Comparison of ENCODE assay signal across 8 mouse cellular contexts in the genomic region with DNA sequence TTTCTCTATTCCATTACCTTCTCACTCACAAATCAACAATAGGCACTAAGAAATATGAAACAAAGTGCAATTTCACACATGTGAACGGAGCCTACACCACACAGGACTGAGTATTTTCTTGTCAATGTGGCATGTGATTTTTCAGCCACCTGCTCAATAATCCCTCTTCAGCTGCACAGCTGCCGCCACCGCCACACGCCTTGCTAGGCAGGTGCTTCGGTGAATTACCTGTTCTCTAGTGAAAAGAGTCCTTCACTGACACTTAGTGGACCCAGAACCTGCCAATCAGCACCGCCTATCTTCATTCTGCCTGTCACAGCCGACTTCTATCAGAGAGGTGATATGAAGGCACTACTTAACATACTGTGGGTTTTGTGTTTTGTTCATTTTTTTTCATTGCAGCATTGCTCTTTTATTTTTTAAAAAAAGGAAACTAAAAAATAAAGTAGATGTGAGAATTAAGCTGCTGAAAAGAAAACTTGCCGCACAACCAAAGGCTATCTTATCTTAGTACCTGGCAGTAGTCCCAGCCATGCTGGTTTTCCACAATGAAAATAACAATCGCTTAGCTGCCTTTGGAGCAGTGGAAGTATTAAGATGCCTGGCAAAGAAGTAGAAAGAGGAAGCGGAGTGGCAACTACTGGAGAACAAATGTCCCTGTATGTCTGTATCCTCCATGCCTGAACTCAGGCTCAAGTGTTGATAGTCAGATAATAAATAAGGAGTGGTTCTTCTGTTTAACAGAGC. TPM values are rescaled to one million over a fixed set of nuclear protein-coding genes. Genes with fewer than 3 reads are reported as not detected.
A peak's percentile ranks its signal among the peaks of the same experiment; 100 is the strongest.
DNase-seq lines count a peak whose midpoint lies in the region; ATAC-seq and TF ChIP-seq lines count a peak whose summit lies in the region.

No protein-coding gene starts in this region.

- peak overlapping the region; percentile 41 for H3K4me2 ChIP-seq in liver, embryonic 13.5 days
- peak overlapping the region; percentile 15 for H3K4me2 ChIP-seq in stomach, postnatal 0 days (replicated peaks; ENCODE audit: low read depth)

- peak; percentile 35 for DNase-seq in adrenal gland, postnatal 10 days
- no peak for DNase-seq in adrenal gland, adult 8-10 months
- DNase-seq in ovary, adult 18-20 months (ENCODE audit: low spot score): peak; percentile 31
- DNase-seq in ovary, postnatal 36 days (ENCODE audit: low spot score): no peak
- no peak for DNase-seq in liver, embryonic 13.5 days
- DNase-seq in stomach, postnatal 0 days (ENCODE audit: low spot score): peak; percentile 40
- DNase-seq in frontal cortex, postnatal 14 days (ENCODE audit: low spot score in 2 of 2): no peak
- DNase-seq in kidney, adult 8-10 months: no peak

- ATAC-seq in liver, embryonic 13.5 days (ENCODE audit: low read depth): no peak
- ATAC-seq in stomach, postnatal 0 days (ENCODE audit: low FRiP score, low TSS enrichment): no peak

- peak overlapping the region; percentile 22 for H3K9ac ChIP-seq in liver, embryonic 13.5 days
- peak overlapping the region; percentile 13; the same call in 1 of the 2 replicates for H3K9ac ChIP-seq in stomach, postnatal 0 days (ENCODE audit: low read length)

- TF ChIP-seq EP300 in stomach, postnatal 0 days (optimal IDR thresholded peaks at IDR 0.05): no peak

- H3K4me3 ChIP-seq in liver, embryonic 13.5 days (replicated peaks): no peak overlapping the region
- no peak overlapping the region for H3K4me3 ChIP-seq in stomach, postnatal 0 days (ENCODE audit: low read depth, low read length)

- no peaks in the 10 kb centered on the region for H3K27me3 ChIP-seq in liver, embryonic 13.5 days
- no peaks in the 10 kb centered on the region for H3K27me3 ChIP-seq in stomach, postnatal 0 days (ENCODE audit: control insufficient read depth, insufficient read depth, low read length)

- no peak for TF ChIP-seq CTCF in stomach, postnatal 0 days (IDR thresholded peaks at IDR 0.05; ENCODE audit: low read depth)

- H3K27ac ChIP-seq in liver, embryonic 13.5 days: peak overlapping the region; percentile 44; the same call in 1 of the 2 replicates
- peak overlapping the region; percentile 45 for H3K27ac ChIP-seq in stomach, postnatal 0 days (replicated peaks)

- H3K4me1 ChIP-seq in liver, embryonic 13.5 days (replicated peaks): peaks cover 70% of the 10 kb centered on the region
- peaks cover 8% of the 10 kb centered on the region; the same call in 1 of the 2 replicates for H3K4me1 ChIP-seq in stomach, postnatal 0 days (replicated peaks; ENCODE audit: control insufficient read depth, insufficient read depth)

- WGBS in liver, embryonic 13.5 days (ENCODE audit: insufficient replicate concordance): 57% methylated on average over 10 of the region's 10 CpGs
- 43% methylated on average over 10 of the region's 10 CpGs for WGBS in stomach, postnatal 0 days

- H3K9me3 ChIP-seq in liver, embryonic 13.5 days (replicated peaks): no peaks in the 10 kb centered on the region
- no peaks in the 10 kb centered on the region for H3K9me3 ChIP-seq in stomach, postnatal 0 days (ENCODE audit: control insufficient read depth, low read length)

- no peaks in the 10 kb centered on the region for H3K36me3 ChIP-seq in liver, embryonic 13.5 days
- H3K36me3 ChIP-seq in stomach, postnatal 0 days (ENCODE audit: control insufficient read depth, insufficient read depth, low read length): no peaks in the 10 kb centered on the region

RNA-seq across cellular contexts. Expression of a gene that starts 3.5 kb away (rescaled TPM):
- 10 to 100 TPM; 30.4 to 36.1 TPM for total RNA-seq in adrenal gland, postnatal 10 days (2021)
- 10 to 100 TPM; 23.8 to 33.5 (median 28.4) TPM for total RNA-seq in adrenal gland, adult 8-10 months (2022)
- polyA plus RNA-seq in liver, embryonic 13.5 days (2015; fragmentation: Nextera tagmentation; extraction: Ambion mirVana): 1.7 and 1.8 TPM in 2 replicates
- polyA plus RNA-seq in stomach, postnatal 0 days (2015; fragmentation: Nextera tagmentation; extraction: Ambion mirVana): 2.4 and 2.7 TPM in 2 replicates

Comparison
In these comparisons a context has a peak if more than half of its experiments do, and no peak if none do; other contexts are left out.
1. DNase-seq: peak in adrenal gland, postnatal 10 days (single experiment), ovary, adult 18-20 months (single experiment) and stomach, postnatal 0 days (single experiment); none in adrenal gland, adult 8-10 months (single experiment), ovary, postnatal 36 days (single experiment), liver, embryonic 13.5 days (single experiment), frontal cortex, postnatal 14 days (0 of 2) and kidney, adult 8-10 months (0 of 2).